Mouse (Mus musculus): ENCODE measurements around the gene Atxn1.
A peak's percentile ranks its signal among the peaks of the same experiment; 100 is the strongest.

DNA sequence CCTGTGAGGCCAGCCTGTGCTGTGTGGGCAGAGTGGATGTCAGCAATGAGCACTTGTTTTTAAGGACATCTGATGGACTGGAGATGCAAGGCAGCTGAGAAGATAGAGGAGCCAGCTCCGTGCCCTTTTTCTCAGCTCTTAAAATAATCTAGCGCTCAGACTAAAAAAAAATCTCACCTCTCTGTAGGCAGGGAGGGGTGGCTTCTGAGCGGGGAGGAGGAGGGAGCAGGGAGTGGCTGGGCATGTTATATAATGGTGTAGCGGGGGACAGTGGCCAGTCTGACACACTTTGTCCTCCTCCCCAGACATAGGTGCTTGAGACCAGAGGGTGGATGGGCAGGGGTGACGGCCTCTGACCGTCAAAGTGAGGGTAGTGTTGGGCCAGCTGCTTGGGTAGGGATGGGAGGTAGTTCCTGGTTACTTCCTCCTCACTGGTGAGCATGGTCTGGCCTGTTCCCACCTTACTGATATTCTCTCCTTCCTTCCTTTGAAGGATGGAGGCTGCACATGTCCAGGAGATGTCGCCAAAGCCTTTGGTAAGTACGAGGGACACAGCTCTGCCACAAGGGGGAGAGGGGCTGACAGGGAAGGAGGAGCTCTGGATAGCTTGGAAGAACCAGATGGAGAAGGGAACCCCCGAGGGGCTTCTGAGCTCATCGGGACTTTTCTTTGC is 426.1 kb downstream of the Atxn1 start:
- TF ChIP-seq ZKSCAN1 (IDR thresholded peaks at IDR 0.05; ENCODE audit: low read depth, low read length) = no peak
- peak in 1 of 3 experiments; percentile 16; a peak in 2 of 6 replicates for TF ChIP-seq CTCF (IDR thresholded peaks at IDR 0.05 in 2 of 3, conservative IDR thresholded peaks at IDR 0.05 in 1 of 3; ENCODE audit: control insufficient read depth in 1 of 3, insufficient read depth in 1 of 3, low read depth in 2 of 3, low read length in 3 of 3, poor library complexity in 1 of 3, severe bottlenecking in 1 of 3)
- no peak for TF ChIP-seq NELFE (IDR thresholded peaks at IDR 0.05; ENCODE audit: low read depth, low read length)
- TF ChIP-seq UBTF (IDR thresholded peaks at IDR 0.05; ENCODE audit: borderline replicate concordance, insufficient read depth, low read depth, low read length) = no peak
- TF ChIP-seq MAX (IDR thresholded peaks at IDR 0.05; ENCODE audit: low read length) = no peak
- TF ChIP-seq USF1 (IDR thresholded peaks at IDR 0.05; ENCODE audit: low read depth, low read length) = no peak
